Mouse (Mus musculus): ENCODE measurements around the gene Tarbp1. TPM values are rescaled to one million over a fixed set of nuclear protein-coding genes. Genes with fewer than 3 reads are reported as not detected.

Tarbp1 gene
- polyA plus RNA-seq (2012; rRNA removed) (8.2 and 9.9 TPM in 2 replicates), polyA plus RNA-seq (2014; fragmentation: Nextera tagmentation; extraction: Ambion mirVana) (3.3 and 4.0 TPM in 2 replicates)

GRCm38 (mm10) chr8:126474299-126475187, at the start of gene Tarbp1:
Tarbp1 (minus strand) TSS chr8:126475065.
- Histone ChIP-seq H3K4me3 (replicated peaks; ENCODE audit: low read length) (peak within 1 kb of the TSS; percentile 91), H3K36me3 (ENCODE audit: control insufficient read depth, insufficient read depth, low read length) (peaks cover 12% of the 10 kb centered on the region), H3K9me3 (ENCODE audit: control insufficient read depth, low read length) (no peaks in the 10 kb centered on the region), H3K27ac (replicated peaks; ENCODE audit: low read depth, low read length) (peak within 1 kb of the TSS; percentile 85), H3K27me3 (ENCODE audit: control insufficient read depth, insufficient read depth, low read length) (no peaks in the 10 kb centered on the region; the same call in 1 of the 2 replicates), H3K4me2 (replicated peaks; ENCODE audit: low read depth, low read length, severe bottlenecking) (peak within 1 kb of the TSS; percentile 90), H3K4me1 (ENCODE audit: control insufficient read depth, insufficient read depth, low read length) (peaks cover 14% of the 10 kb centered on the region), H3K9ac (ENCODE audit: low read depth, low read length, severe bottlenecking) (peak within 1 kb of the TSS; percentile 76)
- DNase-seq (ENCODE audit: low spot score): peak; percentile 92
- ATAC-seq (ENCODE audit: low FRiP score, low read depth): peak; percentile 94
- WGBS: 1% methylated on average over 31 of the region's 124 CpGs
- 0 out of 2 replicates have a peak, but pooled peaks have one; percentile 21 for TF ChIP-seq POLR2A (IDR thresholded peaks at IDR 0.05; ENCODE audit: borderline replicate concordance, extremely low read depth, insufficient read depth, insufficient read length)

GRCm38 (mm10) chr8:126524233-126524985, 49.5 kb upstream of the Tarbp1 start:
- Histone ChIP-seq H3K4me1 (ENCODE audit: control insufficient read depth, insufficient read depth, low read length) (peaks cover 29% of the 10 kb centered on the region), H3K9me3 (ENCODE audit: control insufficient read depth, low read length) (no peaks in the 10 kb centered on the region), H3K4me3 (replicated peaks; ENCODE audit: low read length) (no peak overlapping the region), H3K27ac (replicated peaks; ENCODE audit: low read depth, low read length) (peak overlapping the region; percentile 86), H3K36me3 (ENCODE audit: control insufficient read depth, insufficient read depth, low read length) (no peaks in the 10 kb centered on the region), H3K9ac (ENCODE audit: low read depth, low read length, severe bottlenecking) (no peak overlapping the region), H3K27me3 (ENCODE audit: control insufficient read depth, insufficient read depth, low read length) (no peaks in the 10 kb centered on the region), H3K4me2 (replicated peaks; ENCODE audit: low read depth, low read length, severe bottlenecking) (peak overlapping the region; percentile 6; the same call in 1 of the 2 replicates)
- 37% methylated on average over 18 of the region's 18 CpGs for WGBS
- TF ChIP-seq POLR2A (IDR thresholded peaks at IDR 0.05; ENCODE audit: borderline replicate concordance, extremely low read depth, insufficient read depth, insufficient read length): no peak
- DNase-seq (ENCODE audit: low spot score): peak; percentile 94
- peak; percentile 77 for ATAC-seq (ENCODE audit: low FRiP score, low read depth)

GRCm38 (mm10) chr8:126523060-126523574, 48.3 kb upstream of the Tarbp1 start:
- Histone ChIP-seq H3K4me3 (replicated peaks; ENCODE audit: low read length) (no peak overlapping the region), H3K36me3 (ENCODE audit: control insufficient read depth, insufficient read depth, low read length) (no peaks in the 10 kb centered on the region), H3K4me2 (replicated peaks; ENCODE audit: low read depth, low read length, severe bottlenecking) (no peak overlapping the region), H3K4me1 (ENCODE audit: control insufficient read depth, insufficient read depth, low read length) (peaks cover 25% of the 10 kb centered on the region), H3K27ac (replicated peaks; ENCODE audit: low read depth, low read length) (peak overlapping the region; percentile 86), H3K9ac (ENCODE audit: low read depth, low read length, severe bottlenecking) (no peak overlapping the region), H3K9me3 (ENCODE audit: control insufficient read depth, low read length) (no peaks in the 10 kb centered on the region), H3K27me3 (ENCODE audit: control insufficient read depth, insufficient read depth, low read length) (no peaks in the 10 kb centered on the region)
- no peak for ATAC-seq (ENCODE audit: low FRiP score, low read depth)
- DNase-seq (ENCODE audit: low spot score): no peak
- WGBS: 70% methylated on average over 11 of the region's 11 CpGs
- no peak for TF ChIP-seq POLR2A (IDR thresholded peaks at IDR 0.05; ENCODE audit: borderline replicate concordance, extremely low read depth, insufficient read depth, insufficient read length)

GRCm38 (mm10) chr8:126519447-126519975, 44.6 kb upstream of the Tarbp1 start:
- H3K4me2 ChIP-seq (replicated peaks; ENCODE audit: low read depth, low read length, severe bottlenecking): no peak overlapping the region
- no peaks in the 10 kb centered on the region for H3K36me3 ChIP-seq (ENCODE audit: control insufficient read depth, insufficient read depth, low read length)
- no peaks in the 10 kb centered on the region for H3K27me3 ChIP-seq (ENCODE audit: control insufficient read depth, insufficient read depth, low read length)
- H3K4me1 ChIP-seq (ENCODE audit: control insufficient read depth, insufficient read depth, low read length): peaks cover 18% of the 10 kb centered on the region
- 96% methylated on average over 4 of the region's 4 CpGs for WGBS
- no peak overlapping the region for H3K4me3 ChIP-seq (replicated peaks; ENCODE audit: low read length)
- H3K9ac ChIP-seq (ENCODE audit: low read depth, low read length, severe bottlenecking): no peak overlapping the region
- TF ChIP-seq POLR2A (IDR thresholded peaks at IDR 0.05; ENCODE audit: borderline replicate concordance, extremely low read depth, insufficient read depth, insufficient read length): no peak
- no peaks in the 10 kb centered on the region for H3K9me3 ChIP-seq (ENCODE audit: control insufficient read depth, low read length)
- ATAC-seq (ENCODE audit: low FRiP score, low read depth) (no peak), DNase-seq (ENCODE audit: low spot score) (no peak)
- H3K27ac ChIP-seq (replicated peaks; ENCODE audit: low read depth, low read length): no peak overlapping the region

Measured in limb, embryonic 14.5 days (tissue).